Mouse (Mus musculus) ES-Bruce4 (cell line): ENCODE measurements around the gene Fam13a. TPM values are rescaled to one million over a fixed set of nuclear protein-coding genes. Genes with fewer than 3 reads are reported as not detected.

ENCODE experiments used
- H3K27ac ChIP-seq: 2 replicates; pipeline ENCODE4 v1.5.1; 2012; ENCODE audit warnings: low read length, inconsistent platforms; ENCODE audit not compliant: insufficient read depth
- H3K27me3 ChIP-seq: 2 replicates; pipeline ENCODE4 v1.6.1; 2012; ENCODE audit warnings: mild to moderate bottlenecking, low read length, inconsistent platforms; ENCODE audit not compliant: control insufficient read depth, poor library complexity, insufficient read depth, severe bottlenecking
- H3K36me3 ChIP-seq: 2 replicates; pipeline ENCODE4 v1.6.1; 2012; ENCODE audit warnings: inconsistent platforms, mild to moderate bottlenecking, low read length, moderate library complexity; ENCODE audit not compliant: control insufficient read depth, poor library complexity, insufficient read depth, severe bottlenecking
- H3K4me1 ChIP-seq: one replicate; pipeline ENCODE4 v1.8.1; 2011; ENCODE audit warnings: low read length; ENCODE audit not compliant: control insufficient read depth, insufficient read depth
- H3K4me3 ChIP-seq: 2 replicates; pipeline ENCODE4 v1.5.1; 2011; ENCODE audit warnings: low read depth, mild to moderate bottlenecking, low read length
- H3K9ac ChIP-seq: 2 replicates; pipeline ENCODE4 v1.6.1; 2012; ENCODE audit warnings: low read depth, mild to moderate bottlenecking, inconsistent platforms; ENCODE audit not compliant: poor library complexity, severe bottlenecking
- H3K9me3 ChIP-seq: replicated peaks from 2 replicates; pipeline ENCODE4 v1.6.1; 2012; ENCODE audit warnings: mild to moderate bottlenecking, low read length, inconsistent platforms; ENCODE audit not compliant: control insufficient read depth, poor library complexity, insufficient read depth, severe bottlenecking
- CTCF ChIP-seq: IDR thresholded peaks from one replicate; pipeline ENCODE4 v1.8.1; 2011; ENCODE audit warnings: low read depth, low read length
- EP300 ChIP-seq: IDR thresholded peaks from 2 replicates; pipeline ENCODE4 v1.6.1; 2011; ENCODE audit warnings: low read depth, low read length; ENCODE audit not compliant: insufficient read depth
- POLR2A ChIP-seq: IDR thresholded peaks from one replicate; pipeline ENCODE4 v1.8.1; 2011; ENCODE audit warnings: low read length; ENCODE audit not compliant: insufficient read depth
- polyA plus RNA-seq: library from polyadenylated mRNA; stranded (reverse); fragments of >200 nt; gene quantifications from 2 replicates; pipeline ENCODE4 v1.2.4, GENCODE M21; 2011; ENCODE audit warnings: low read depth; ENCODE audit not compliant: missing spikeins, insufficient read depth, insufficient read length

The Fam13a gene
- polyA plus RNA-seq, 1 experiment: 1.6 TPM

DNA sequence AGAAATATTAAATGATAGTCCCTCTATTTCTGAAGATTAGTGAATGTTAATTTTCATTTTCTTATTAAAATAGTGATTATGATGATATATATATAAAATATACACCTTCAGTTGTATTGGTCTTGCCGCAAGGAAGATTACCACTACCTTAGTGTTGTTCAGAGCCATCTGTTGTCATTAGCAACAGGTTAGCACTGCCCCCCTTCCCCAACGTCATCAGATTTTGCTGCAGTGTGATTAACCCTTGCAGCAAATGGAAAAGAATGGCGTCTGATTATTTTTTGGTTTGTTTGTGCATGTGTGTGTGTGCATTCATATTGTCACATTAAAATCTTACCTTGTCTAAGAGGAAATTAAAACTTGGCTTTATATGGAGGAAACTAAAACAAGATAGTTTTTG, 119.8 kb downstream of the Fam13a start:
- Histone ChIP-seq H3K36me3 (no peaks in the 10 kb centered on the region), H3K27me3 (no peaks in the 10 kb centered on the region; the same call in 1 of the 2 replicates), H3K4me3 (no peak overlapping the region), H3K4me1 (no peaks in the 10 kb centered on the region), H3K9ac (no peak overlapping the region), H3K9me3 (peaks cover 33% of the 10 kb centered on the region), H3K27ac (no peak overlapping the region)
- TF ChIP-seq CTCF (no peak), POLR2A (no peak), EP300 (no peak)

DNA sequence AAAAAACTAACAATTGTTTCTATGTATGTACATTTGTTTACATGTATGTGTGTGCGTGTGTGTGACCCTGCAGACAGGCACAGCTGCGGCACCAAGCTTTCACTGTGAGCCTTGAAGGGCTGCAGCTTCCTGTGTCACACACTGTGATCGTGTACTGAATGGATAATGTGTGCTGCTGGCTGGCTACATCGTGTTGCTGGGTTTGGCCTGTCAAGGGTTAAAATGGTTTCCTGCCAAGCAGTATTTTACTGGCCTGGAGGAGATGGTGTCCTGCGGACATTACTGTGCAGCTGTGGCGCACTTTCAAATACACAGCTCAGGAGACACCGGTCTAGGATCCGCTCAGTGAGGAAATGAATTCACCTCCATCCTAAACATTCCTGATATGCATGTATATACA, 121.2 kb downstream of the Fam13a start:
- Histone ChIP-seq H3K27me3 (no peaks in the 10 kb centered on the region; the same call in 1 of the 2 replicates), H3K9ac (no peak overlapping the region), H3K9me3 (peaks cover 28% of the 10 kb centered on the region), H3K4me1 (no peaks in the 10 kb centered on the region), H3K27ac (no peak overlapping the region), H3K36me3 (no peaks in the 10 kb centered on the region), H3K4me3 (no peak overlapping the region)
- TF ChIP-seq CTCF (no peak), POLR2A (no peak), EP300 (no peak)

DNA sequence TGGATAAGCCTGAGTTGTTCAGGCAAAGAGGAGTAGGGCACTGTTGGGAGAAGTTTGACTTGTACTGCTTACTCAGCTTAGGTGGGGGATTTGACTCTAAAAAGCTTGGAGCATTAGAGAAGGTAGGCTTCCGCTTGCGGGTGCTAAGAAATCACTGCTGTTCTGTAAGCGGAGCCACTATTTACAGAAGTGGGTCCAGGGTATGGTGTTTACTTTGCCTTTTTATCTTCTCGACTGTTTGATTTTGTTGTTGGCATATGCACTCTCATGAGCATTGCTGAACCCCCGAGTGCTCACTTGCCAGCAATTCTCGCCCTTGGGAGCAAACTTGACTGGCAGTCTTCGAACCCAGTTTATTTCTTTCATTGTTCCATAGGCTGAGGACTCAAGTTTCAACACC, 123.8 kb downstream of the Fam13a start:
- no peak for TF ChIP-seq POLR2A
- TF ChIP-seq EP300: no peak
- Histone ChIP-seq H3K9me3 (peaks cover 10% of the 10 kb centered on the region), H3K27me3 (no peaks in the 10 kb centered on the region), H3K4me1 (no peaks in the 10 kb centered on the region), H3K9ac (no peak overlapping the region), H3K4me3 (no peak overlapping the region), H3K27ac (no peak overlapping the region), H3K36me3 (no peaks in the 10 kb centered on the region; the same call in 1 of the 2 replicates)

DNA sequence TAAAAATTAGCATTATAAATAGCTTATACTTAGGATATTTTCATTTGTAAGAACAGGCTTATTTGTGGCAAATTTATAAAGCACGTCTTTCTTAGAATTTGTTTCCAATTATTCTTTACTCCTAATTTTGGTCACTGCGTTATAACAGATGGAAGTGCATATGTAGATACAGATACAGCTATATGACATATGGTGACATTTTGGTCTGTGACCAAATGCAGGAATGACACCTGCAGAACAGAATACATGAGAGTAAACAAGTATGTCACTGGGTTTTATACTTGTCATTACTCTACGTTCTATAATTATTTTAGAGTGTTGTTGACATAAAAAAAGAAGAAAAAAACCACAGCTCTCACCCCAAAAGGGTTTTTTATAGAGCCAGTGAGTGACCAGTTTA, 125.3 kb downstream of the Fam13a start:
- Histone ChIP-seq H3K27me3 (no peaks in the 10 kb centered on the region), H3K4me3 (no peak overlapping the region), H3K9ac (no peak overlapping the region), H3K27ac (no peak overlapping the region), H3K36me3 (no peaks in the 10 kb centered on the region; the same call in 1 of the 2 replicates), H3K4me1 (no peaks in the 10 kb centered on the region), H3K9me3 (no peaks in the 10 kb centered on the region)
- TF ChIP-seq CTCF (no peak), POLR2A (no peak), EP300 (no peak)

DNA sequence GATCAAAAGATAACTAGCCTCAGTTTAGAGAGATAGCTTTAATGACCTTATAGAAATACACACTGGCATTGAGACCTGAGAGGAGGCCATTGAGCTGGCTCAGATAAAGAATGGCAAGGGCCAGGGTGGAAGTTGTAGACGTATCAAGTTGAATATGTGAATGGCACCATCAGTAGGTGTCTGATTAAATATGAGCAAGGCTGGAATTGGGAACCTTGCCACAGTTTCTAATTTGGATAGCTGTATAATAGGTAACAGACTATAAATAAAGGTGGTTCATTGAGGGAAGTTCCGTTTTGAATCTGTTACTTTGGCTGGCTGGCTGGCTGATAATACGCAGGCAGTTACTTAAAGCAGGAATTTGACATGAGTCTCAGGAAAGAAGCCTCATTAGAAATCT, 127.7 kb downstream of the Fam13a start:
- TF ChIP-seq POLR2A (no peak), EP300 (no peak), CTCF (no peak)

DNA sequence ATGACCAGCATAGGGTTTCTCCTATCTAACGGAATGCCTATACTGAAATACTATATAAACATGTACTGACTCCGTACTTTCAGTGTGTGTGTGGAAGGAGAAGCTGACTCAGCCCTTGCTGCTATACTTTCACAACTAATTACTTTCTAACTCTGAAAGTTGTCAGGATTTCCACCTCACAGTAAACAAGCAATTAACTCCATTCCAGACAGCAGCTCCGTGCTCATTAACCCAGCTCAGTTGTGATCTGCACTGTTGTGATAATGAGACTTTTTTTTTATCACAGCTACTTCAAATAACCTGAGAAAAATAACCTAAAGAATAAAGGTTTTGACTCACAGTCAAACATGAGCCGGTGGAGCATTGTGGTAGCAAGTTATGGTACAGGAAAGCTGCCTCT, 129.4 kb downstream of the Fam13a start:
- no peaks in the 10 kb centered on the region for H3K9me3 ChIP-seq
- TF ChIP-seq POLR2A (no peak), EP300 (no peak), CTCF (no peak)
- no peak overlapping the region for H3K27ac ChIP-seq
- no peaks in the 10 kb centered on the region for H3K27me3 ChIP-seq
- H3K4me3 ChIP-seq: no peak overlapping the region
- H3K9ac ChIP-seq: no peak overlapping the region
- no peaks in the 10 kb centered on the region for H3K4me1 ChIP-seq
- no peaks in the 10 kb centered on the region; the same call in 1 of the 2 replicates for H3K36me3 ChIP-seq

More for the DNA sequence above, 127.7 kb downstream of the Fam13a start:
- no peaks in the 10 kb centered on the region; the same call in 1 of the 2 replicates for H3K36me3 ChIP-seq
- H3K4me1 ChIP-seq: no peaks in the 10 kb centered on the region
- H3K9me3 ChIP-seq: no peaks in the 10 kb centered on the region
- H3K27me3 ChIP-seq: no peaks in the 10 kb centered on the region
- no peak overlapping the region for H3K4me3 ChIP-seq
- no peak overlapping the region for H3K27ac ChIP-seq
- H3K9ac ChIP-seq: no peak overlapping the region
